Mouse (Mus musculus): Measurements from ENCODE around the gene Elf2. TPM values are rescaled to one million over a fixed set of nuclear protein-coding genes. Genes with fewer than 3 reads are reported as not detected.
"Not testable (repeated sequence)": the region's sequence is repeated elsewhere in the genome, so short reads cannot be mapped to it uniquely, and the experiment has no call there.

Elf2 gene
- polyA plus RNA-seq, 1 experiment from 2014 or later, result 35.4 TPM

- H3K36me3 ChIP-seq, result no peaks in the 10 kb centered on the region
- no peak overlapping the region for H3K4me3 ChIP-seq
- H3K27me3 ChIP-seq (ENCODE audit: insufficient read depth, poor library complexity, severe bottlenecking), result peaks cover 19% of the 10 kb centered on the region
- H3K4me1 ChIP-seq (replicated peaks), result peaks cover 14% of the 10 kb centered on the region
- no peaks in the 10 kb centered on the region for H3K9me3 ChIP-seq
- H3K27ac ChIP-seq, result no peak overlapping the region
- 55% methylated on average over 5 of the region's 5 CpGs for WGBS
- no peak for DNase-seq (ENCODE audit: low spot score)
Observed at GRCm38 (mm10) chr3:51357078-51357477, 16.6 kb upstream of the Elf2 start.

- H3K4me3 ChIP-seq; H3K36me3 ChIP-seq; H3K27ac ChIP-seq; H3K9me3 ChIP-seq; H3K27me3 ChIP-seq (ENCODE audit: insufficient read depth, poor library complexity, severe bottlenecking); DNase-seq (ENCODE audit: low spot score): not testable (repeated sequence)
- H3K4me1 ChIP-seq (replicated peaks), result peaks cover 14% of the 10 kb centered on the region
- WGBS, result 88% methylated on average over 6 of the region's 6 CpGs
Observed at GRCm38 (mm10) chr3:51354956-51355355, 14.5 kb upstream of the Elf2 start.

- Histone ChIP-seq H3K36me3 (no peaks in the 10 kb centered on the region), H3K9me3 (no peaks in the 10 kb centered on the region), H3K4me3 (no peak overlapping the region), H3K27ac (no peak overlapping the region), H3K4me1 (replicated peaks) (peaks cover 10% of the 10 kb centered on the region), H3K27me3 (ENCODE audit: insufficient read depth, poor library complexity, severe bottlenecking) (no peaks in the 10 kb centered on the region)
- 76% methylated on average over 3 of the region's 3 CpGs for WGBS
- no peak for DNase-seq (ENCODE audit: low spot score)
Observed at GRCm38 (mm10) chr3:51354034-51354427, 13.6 kb upstream of the Elf2 start.

- no peaks in the 10 kb centered on the region for H3K27me3 ChIP-seq (ENCODE audit: insufficient read depth, poor library complexity, severe bottlenecking)
- 78% methylated on average over 4 of the region's 4 CpGs for WGBS
- no peak for DNase-seq (ENCODE audit: low spot score)
- H3K4me1 ChIP-seq (replicated peaks), result peaks cover 8% of the 10 kb centered on the region
- no peak overlapping the region for H3K4me3 ChIP-seq
- no peak overlapping the region for H3K27ac ChIP-seq
- no peaks in the 10 kb centered on the region for H3K9me3 ChIP-seq
- H3K36me3 ChIP-seq, result no peaks in the 10 kb centered on the region
Observed at GRCm38 (mm10) chr3:51353325-51354033, 13.0 kb upstream of the Elf2 start.

GRCm38 (mm10) chr3:51350806-51351205, 10.3 kb upstream of the Elf2 start:
- Histone ChIP-seq H3K36me3 (no peaks in the 10 kb centered on the region), H3K27me3 (ENCODE audit: insufficient read depth, poor library complexity, severe bottlenecking) (no peaks in the 10 kb centered on the region), H3K4me3 (no peak overlapping the region), H3K27ac (no peak overlapping the region), H3K9me3 (no peaks in the 10 kb centered on the region), H3K4me1 (replicated peaks) (peaks cover 3% of the 10 kb centered on the region; the same call in 1 of the 2 replicates)
- 26% methylated on average over 3 of the region's 3 CpGs for WGBS
- DNase-seq (ENCODE audit: low spot score), result no peak

GRCm38 (mm10) chr3:51348646-51349238, 8.3 kb upstream of the Elf2 start:
- H3K27ac ChIP-seq, result peak overlapping the region; percentile 16; the same call in 1 of the 2 replicates
- H3K4me1 ChIP-seq (replicated peaks), result peaks cover 3% of the 10 kb centered on the region; the same call in 1 of the 2 replicates
- WGBS, result 57% methylated on average over 3 of the region's 3 CpGs
- H3K9me3 ChIP-seq, result no peaks in the 10 kb centered on the region
- H3K27me3 ChIP-seq (ENCODE audit: insufficient read depth, poor library complexity, severe bottlenecking), result no peaks in the 10 kb centered on the region
- H3K4me3 ChIP-seq, result no peak overlapping the region
- H3K36me3 ChIP-seq, result no peaks in the 10 kb centered on the region
- no peak for DNase-seq (ENCODE audit: low spot score)

GRCm38 (mm10) chr3:51345017-51345416, 4.6 kb upstream of the Elf2 start:
- not testable (repeated sequence) for H3K27ac ChIP-seq; H3K4me3 ChIP-seq; DNase-seq (ENCODE audit: low spot score); H3K9me3 ChIP-seq; H3K36me3 ChIP-seq; H3K27me3 ChIP-seq (ENCODE audit: insufficient read depth, poor library complexity, severe bottlenecking)
- H3K4me1 ChIP-seq (replicated peaks), result peaks cover 17% of the 10 kb centered on the region
- WGBS, result 92% methylated on average over 2 of the region's 2 CpGs

GRCm38 (mm10) chr3:51344182-51344581, 3.7 kb upstream of the Elf2 start:
- 91% methylated on average over 6 of the region's 6 CpGs for WGBS
- not testable (repeated sequence) for H3K27me3 ChIP-seq (ENCODE audit: insufficient read depth, poor library complexity, severe bottlenecking); H3K36me3 ChIP-seq; H3K9me3 ChIP-seq; H3K4me3 ChIP-seq; DNase-seq (ENCODE audit: low spot score); H3K27ac ChIP-seq
- H3K4me1 ChIP-seq (replicated peaks), result peaks cover 18% of the 10 kb centered on the region

- 98% methylated on average over 4 of the region's 4 CpGs for WGBS
- Histone ChIP-seq H3K27ac (no peak overlapping the region), H3K9me3 (peaks cover 6% of the 10 kb centered on the region; the same call in 1 of the 2 replicates), H3K27me3 (ENCODE audit: insufficient read depth, poor library complexity, severe bottlenecking) (no peaks in the 10 kb centered on the region), H3K36me3 (no peaks in the 10 kb centered on the region), H3K4me3 (no peak overlapping the region), H3K4me1 (replicated peaks) (peaks cover 22% of the 10 kb centered on the region)
- DNase-seq (ENCODE audit: low spot score), result no peak
Observed at GRCm38 (mm10) chr3:51343260-51343659, 2.8 kb upstream of the Elf2 start.

- Histone ChIP-seq H3K36me3 (no peaks in the 10 kb centered on the region), H3K9me3 (peaks cover 6% of the 10 kb centered on the region; the same call in 1 of the 2 replicates), H3K27ac (peak overlapping the region; percentile 99), H3K4me3 (peak overlapping the region; percentile 97), H3K27me3 (ENCODE audit: insufficient read depth, poor library complexity, severe bottlenecking) (no peaks in the 10 kb centered on the region), H3K4me1 (replicated peaks) (peaks cover 23% of the 10 kb centered on the region)
- DNase-seq (ENCODE audit: low spot score), result no peak
- 12% methylated on average over 9 of the region's 9 CpGs for WGBS
Observed at GRCm38 (mm10) chr3:51342152-51342551, 1.7 kb upstream of the Elf2 start.

GRCm38 (mm10) chr3:51341268-51342081, 1.0 kb upstream of the Elf2 start:
- peak; percentile 87 for DNase-seq (ENCODE audit: low spot score)
- no peaks in the 10 kb centered on the region for H3K27me3 ChIP-seq (ENCODE audit: insufficient read depth, poor library complexity, severe bottlenecking)
- H3K36me3 ChIP-seq, result no peaks in the 10 kb centered on the region
- peak overlapping the region; percentile 99 for H3K27ac ChIP-seq
- peak overlapping the region; percentile 97 for H3K4me3 ChIP-seq
- H3K9me3 ChIP-seq, result peaks cover 6% of the 10 kb centered on the region; the same call in 1 of the 2 replicates
- H3K4me1 ChIP-seq (replicated peaks), result peaks cover 23% of the 10 kb centered on the region
- under 1% methylated on average over 86 of the region's 86 CpGs for whole genome bisulfite sequencing

GRCm38 (mm10) chr3:51339734-51340551, 520 bp downstream of the Elf2 start:
- peak overlapping the region; percentile 99 for H3K27ac ChIP-seq
- DNase-seq (ENCODE audit: low spot score), result peak; percentile 60
- H3K4me3 ChIP-seq, result peak overlapping the region; percentile 97
- no peaks in the 10 kb centered on the region for H3K36me3 ChIP-seq
- peaks cover 23% of the 10 kb centered on the region for H3K4me1 ChIP-seq (replicated peaks)
- WGBS, result under 1% methylated on average over 108 of the region's 113 CpGs
- peaks cover 6% of the 10 kb centered on the region; the same call in 1 of the 2 replicates for H3K9me3 ChIP-seq
- no peaks in the 10 kb centered on the region for H3K27me3 ChIP-seq (ENCODE audit: insufficient read depth, poor library complexity, severe bottlenecking)
